Mouse (Mus musculus) midbrain, embryonic 14.5 days (tissue): ENCODE data around the gene Rhobtb3. TPM values are rescaled to one million over a fixed set of nuclear protein-coding genes. Genes with fewer than 3 reads are reported as not detected.
A peak's percentile ranks its signal among the peaks of the same experiment; 100 is the strongest.

ENCODE experiments used
- ATAC-seq: fragments of 200-750 bp; cut with Nextera tagmentation; 2 replicates; pipeline ENCODE4 v1.8.0; 2017; ENCODE audit warnings: moderate number of reproducible peaks, moderate library complexity; ENCODE audit not compliant: low FRiP score, low TSS enrichment
- DNase-seq: peaks from one replicate; pipeline ENCODE4 v3.0.0-alpha.2; 2015
- H3K27ac ChIP-seq: fragments of 300-500 bp; sonication (generic); replicated peaks from 2 replicates; pipeline ENCODE4 v1.5.1; 2014; ENCODE audit warnings: mild to moderate bottlenecking, low read depth, low read length, moderate library complexity
- H3K27me3 ChIP-seq: fragments of 300-500 bp; sonication (generic); 2 replicates; pipeline ENCODE4 v1.6.1; 2014; ENCODE audit warnings: low read length, control low read depth, mixed read lengths; ENCODE audit not compliant: control insufficient read depth, insufficient read depth
- H3K36me3 ChIP-seq: fragments of 300-500 bp; sonication (generic); 2 replicates; pipeline ENCODE4 v1.6.1; 2014; ENCODE audit warnings: low read length, control low read depth; ENCODE audit not compliant: control insufficient read depth, insufficient read depth
- H3K4me1 ChIP-seq: fragments of 300-500 bp; sonication (generic); 2 replicates; pipeline ENCODE4 v1.6.1; 2014; ENCODE audit warnings: mild to moderate bottlenecking, antibody characterized with exemption, low read length, control low read depth; ENCODE audit not compliant: control insufficient read depth, insufficient read depth
- H3K4me2 ChIP-seq: fragments of 300-500 bp; sonication (generic); 2 replicates; pipeline ENCODE4 v1.6.1; 2014; ENCODE audit warnings: mild to moderate bottlenecking, low read length, moderate library complexity
- H3K4me3 ChIP-seq: fragments of 300-500 bp; sonication (generic); replicated peaks from 2 replicates; pipeline ENCODE4 v1.5.1; 2014; ENCODE audit warnings: low read depth, low read length
- H3K9ac ChIP-seq: fragments of 300-500 bp; sonication (generic); replicated peaks from 2 replicates; pipeline ENCODE4 v1.6.1; 2014; ENCODE audit warnings: mild to moderate bottlenecking, low read length, moderate library complexity
- H3K9me3 ChIP-seq: fragments of 300-500 bp; sonication (generic); 2 replicates; pipeline ENCODE4 v1.6.1; 2016; ENCODE audit warnings: low read length, control low read depth, mixed read lengths; ENCODE audit not compliant: control insufficient read depth
- WGBS: fragments of 180-500 bp; shearing (Covaris S2); extraction: QIAGEN DNeasy Blood & Tissue Kit; methylation state at CpG from one replicate; pipeline ENCODE4 v1.1.7; 2014; 5-methylcytosine and 5-hydroxymethylcytosine counted together
- polyA plus RNA-seq: library from polyadenylated mRNA; unstranded; fragments of >200 nt; fragmentation: Nextera tagmentation; extraction: Ambion mirVana; gene quantifications from 2 replicates; pipeline ENCODE4 v1.2.1, GENCODE M21; 2014

Rhobtb3 gene
- polyA plus RNA-seq, result 28.4 and 40.6 TPM in 2 replicates

DNA sequence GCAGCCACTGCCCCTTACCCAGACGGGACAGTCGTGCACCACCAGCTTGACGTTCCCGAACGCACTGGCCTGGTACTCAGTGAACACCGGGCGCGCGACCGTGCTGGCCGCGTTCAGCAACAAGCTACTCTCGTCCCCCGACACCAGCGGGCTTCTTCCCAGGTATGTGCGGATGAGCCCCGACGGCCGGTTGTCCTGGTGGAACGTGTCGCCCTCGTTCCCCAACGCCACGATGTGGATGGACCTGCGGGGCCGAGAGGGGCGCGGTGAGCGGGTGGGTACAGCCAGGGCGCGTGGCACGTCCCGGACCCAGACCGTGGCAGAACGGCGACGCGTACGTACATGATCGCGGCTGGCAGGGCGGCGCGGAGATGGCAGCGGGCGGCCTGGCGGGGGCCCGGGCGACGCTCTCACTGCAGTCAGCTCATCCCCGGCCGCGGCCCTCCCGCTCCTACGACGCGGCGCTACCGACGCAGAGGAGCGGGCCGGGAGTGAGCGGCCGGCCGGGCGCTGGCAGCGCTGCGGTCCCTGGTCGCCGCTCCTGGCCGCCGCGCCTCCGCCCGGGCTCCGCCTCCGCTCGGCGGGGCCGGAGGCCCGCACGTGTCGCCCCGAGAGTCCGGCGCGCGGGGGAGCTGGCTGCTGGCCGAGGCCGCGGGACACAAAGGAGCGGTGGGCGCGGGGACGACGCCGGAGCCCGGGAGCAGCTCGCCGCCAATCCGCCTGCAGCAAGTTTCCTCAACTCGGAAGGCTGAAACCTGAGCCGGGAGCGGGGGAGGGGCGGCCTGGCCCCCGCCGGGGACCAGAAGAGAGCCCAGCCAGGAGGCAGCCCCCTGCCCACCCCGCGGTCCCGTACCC is at the start of gene Rhobtb3:
Gene Rhobtb3 (minus strand): TSS at position 737 of the 855 bp plus-strand sequence.
- Histone ChIP-seq H3K4me3 (peak within 1 kb of the TSS; percentile 78), H3K27ac (peak within 1 kb of the TSS; percentile 99), H3K27me3 (no peaks in the 10 kb centered on the region), H3K4me2 (peak within 1 kb of the TSS; percentile 71), H3K4me1 (peaks cover 21% of the 10 kb centered on the region), H3K36me3 (peaks cover 6% of the 10 kb centered on the region), H3K9me3 (no peaks in the 10 kb centered on the region), H3K9ac (peak within 1 kb of the TSS; percentile 95)
- ATAC-seq, result peak; percentile 88
- peak; percentile 92 for DNase-seq
- under 1% methylated on average over 108 of the region's 110 CpGs for WGBS

DNA sequence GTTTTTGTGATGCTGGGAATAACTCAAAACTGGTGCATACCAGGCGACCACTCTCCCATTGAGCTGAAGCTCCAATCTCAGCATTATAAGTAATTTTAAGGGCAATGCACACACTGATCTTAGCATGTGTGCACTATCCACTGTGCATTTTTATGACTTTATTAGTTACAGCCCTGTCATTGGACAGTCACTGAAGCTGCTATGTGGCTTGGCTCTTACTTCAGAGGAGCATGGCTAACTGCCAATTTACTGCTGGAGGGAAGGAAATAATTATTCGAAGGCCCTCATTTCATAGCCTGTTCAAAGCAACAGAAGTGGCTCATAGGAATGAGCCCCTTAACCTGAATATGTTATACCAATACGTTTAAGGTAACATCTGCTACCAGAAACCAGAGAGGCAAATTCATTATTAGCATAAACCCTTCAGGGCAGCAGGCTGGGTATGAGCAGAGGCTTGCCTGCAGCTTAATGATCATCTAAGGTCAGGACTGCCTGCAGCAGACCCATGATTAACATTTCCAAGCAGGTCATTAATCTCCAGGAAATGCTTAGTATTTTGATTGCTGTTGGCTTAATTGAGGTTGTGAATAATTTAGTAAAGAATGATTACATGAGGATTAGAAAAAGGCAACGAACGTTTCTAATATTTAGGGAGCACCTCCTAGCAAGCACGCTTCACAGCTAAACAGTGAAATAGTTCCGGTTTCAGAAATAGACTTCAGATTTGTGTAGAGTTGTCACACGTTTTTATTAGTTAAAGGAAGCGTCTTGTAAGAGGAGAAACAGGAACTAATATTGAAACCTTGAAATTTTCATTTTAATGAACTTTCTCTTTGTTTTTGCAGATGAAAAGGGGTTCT is 48.7 kb upstream of the Rhobtb3 start:
- H3K9me3 ChIP-seq, result peaks cover 6% of the 10 kb centered on the region; the same call in 1 of the 2 replicates
- H3K4me2 ChIP-seq, result 0 out of 2 replicates have a peak overlapping the region, but pooled peaks have one; percentile 1
- H3K9ac ChIP-seq, result no peak overlapping the region
- H3K4me1 ChIP-seq, result no peaks in the 10 kb centered on the region
- no peak overlapping the region for H3K4me3 ChIP-seq
- H3K27me3 ChIP-seq, result no peaks in the 10 kb centered on the region
- no peaks in the 10 kb centered on the region for H3K36me3 ChIP-seq
- ATAC-seq (peak; percentile 92), DNase-seq (peak; percentile 84)
- peak overlapping the region; percentile 28; the same call in 1 of the 2 replicates for H3K27ac ChIP-seq
- 34% methylated on average over 9 of the region's 9 CpGs for WGBS

DNA sequence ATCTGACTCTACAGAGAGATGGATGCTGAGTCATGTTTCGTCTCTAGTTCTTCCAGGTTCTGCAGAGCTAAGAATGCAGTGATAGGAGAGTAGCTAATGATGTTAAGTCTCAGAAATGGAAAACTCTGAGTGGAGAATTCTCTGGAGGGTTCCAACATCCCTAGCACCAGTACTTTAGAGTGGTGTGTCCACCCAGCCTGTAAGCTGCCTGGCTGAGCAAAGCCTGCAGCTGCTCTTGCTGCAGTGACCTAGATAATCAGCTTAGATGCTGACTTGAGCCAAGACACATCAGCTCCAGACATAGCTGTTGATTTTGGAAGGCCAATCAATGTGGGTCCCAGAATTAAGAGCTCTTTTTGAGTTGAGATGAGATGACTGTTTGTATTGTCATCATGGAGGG is 44.4 kb upstream of the Rhobtb3 start:
- 92% methylated on average over 1 of the region's 1 CpGs for WGBS
- no peaks in the 10 kb centered on the region for H3K27me3 ChIP-seq
- H3K4me1 ChIP-seq, result no peaks in the 10 kb centered on the region
- no peak overlapping the region for H3K4me2 ChIP-seq
- no peak overlapping the region for H3K9ac ChIP-seq
- H3K4me3 ChIP-seq, result no peak overlapping the region
- H3K27ac ChIP-seq, result no peak overlapping the region
- no peaks in the 10 kb centered on the region for H3K36me3 ChIP-seq
- no peaks in the 10 kb centered on the region for H3K9me3 ChIP-seq
- no peak for DNase-seq
- no peak for ATAC-seq

DNA sequence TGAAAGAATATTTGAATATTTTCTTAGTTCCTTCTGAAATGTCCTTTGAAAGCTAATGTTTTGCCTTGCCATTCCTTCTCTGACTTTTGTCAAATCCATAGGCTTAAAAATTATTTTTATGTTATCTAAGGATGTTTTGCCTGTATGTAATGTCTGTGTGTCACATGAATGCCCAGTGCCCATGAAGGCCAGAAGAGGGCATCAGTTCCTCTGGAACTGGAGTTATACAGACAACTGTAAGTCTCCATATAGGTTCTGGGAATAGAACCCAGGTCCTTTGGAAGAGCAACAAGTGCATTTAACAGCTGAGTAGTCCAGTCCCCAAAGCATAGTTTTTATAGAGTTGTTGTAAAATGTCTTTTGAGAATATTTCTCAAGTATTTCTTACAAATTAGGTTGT is 38.2 kb upstream of the Rhobtb3 start:
- no peaks in the 10 kb centered on the region for H3K27me3 ChIP-seq
- ATAC-seq (no peak), DNase-seq (no peak)
- H3K4me2 ChIP-seq, result no peak overlapping the region
- H3K4me3 ChIP-seq, result no peak overlapping the region
- H3K36me3 ChIP-seq, result no peaks in the 10 kb centered on the region
- no peaks in the 10 kb centered on the region for H3K9me3 ChIP-seq
- H3K27ac ChIP-seq, result no peak overlapping the region
- H3K4me1 ChIP-seq, result no peaks in the 10 kb centered on the region
- H3K9ac ChIP-seq, result no peak overlapping the region

DNA sequence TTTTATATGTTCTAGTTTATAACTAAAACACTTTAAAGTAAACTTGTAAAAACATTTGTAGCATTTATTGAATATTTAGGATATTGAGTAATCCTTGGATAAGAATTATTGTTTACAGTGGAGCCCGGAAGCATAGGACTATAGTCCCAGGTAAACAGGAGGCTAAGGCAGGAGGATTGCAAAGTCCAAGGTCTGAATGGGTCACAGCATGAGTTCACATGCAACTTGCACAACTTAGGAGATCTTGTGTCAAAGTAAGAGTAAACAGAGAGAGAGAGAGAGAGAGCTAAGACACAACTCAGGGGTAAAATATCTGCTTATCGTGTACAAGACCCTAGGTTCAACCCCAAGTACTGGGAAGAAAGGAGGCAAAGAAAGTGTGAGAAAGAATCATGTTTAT is 32.9 kb upstream of the Rhobtb3 start:
- ATAC-seq (no peak), DNase-seq (no peak)
- Histone ChIP-seq H3K9ac (no peak overlapping the region), H3K27ac (no peak overlapping the region), H3K27me3 (no peaks in the 10 kb centered on the region), H3K36me3 (no peaks in the 10 kb centered on the region), H3K4me2 (no peak overlapping the region), H3K4me1 (no peaks in the 10 kb centered on the region), H3K4me3 (no peak overlapping the region), H3K9me3 (no peaks in the 10 kb centered on the region)
- WGBS, result 93% methylated on average over 2 of the region's 2 CpGs

DNA sequence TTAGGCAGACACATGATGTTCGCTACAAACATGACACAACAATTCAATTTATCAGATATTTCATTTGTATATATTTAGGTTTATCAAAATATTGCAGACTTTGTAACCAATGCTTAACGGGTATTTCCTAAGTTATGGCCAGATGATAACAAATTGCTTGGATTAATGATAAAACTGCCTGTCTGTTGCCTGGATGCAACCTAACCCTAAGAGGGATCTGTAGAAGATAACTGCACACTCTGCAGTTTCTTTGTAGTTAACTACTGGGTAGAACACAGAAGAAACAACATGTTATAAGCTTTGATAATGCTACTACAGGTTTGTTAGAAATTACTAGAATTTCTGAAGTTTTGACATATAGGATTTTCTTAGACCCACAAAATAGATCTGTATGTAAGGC is 32.5 kb upstream of the Rhobtb3 start:
- Histone ChIP-seq H3K4me1 (no peaks in the 10 kb centered on the region), H3K4me2 (no peak overlapping the region), H3K9me3 (no peaks in the 10 kb centered on the region), H3K9ac (no peak overlapping the region), H3K27me3 (no peaks in the 10 kb centered on the region), H3K27ac (no peak overlapping the region), H3K4me3 (no peak overlapping the region), H3K36me3 (no peaks in the 10 kb centered on the region)
- DNase-seq (no peak), ATAC-seq (no peak)
- 96% methylated on average over 2 of the region's 2 CpGs for WGBS

DNA sequence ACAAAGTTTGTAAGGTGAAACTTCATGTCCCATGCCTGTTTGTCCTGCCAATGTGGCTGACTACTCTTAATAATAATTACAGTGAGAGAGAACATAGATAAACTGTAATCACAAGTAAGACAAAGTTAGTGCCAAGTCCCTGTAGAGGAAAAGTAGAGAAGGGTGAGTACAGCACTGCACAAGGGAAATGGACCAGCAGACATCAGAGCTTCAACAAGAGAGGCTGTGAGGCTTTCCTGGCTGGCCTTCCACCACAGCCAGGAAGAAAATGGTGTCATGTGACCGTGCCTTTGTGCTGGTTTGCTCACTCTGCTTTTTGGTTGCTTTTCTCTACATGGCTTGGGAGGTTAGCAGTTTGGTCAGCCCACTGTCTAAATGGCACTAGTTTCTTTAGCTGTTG is 31.9 kb upstream of the Rhobtb3 start:
- ATAC-seq (no peak), DNase-seq (no peak)

DNA sequence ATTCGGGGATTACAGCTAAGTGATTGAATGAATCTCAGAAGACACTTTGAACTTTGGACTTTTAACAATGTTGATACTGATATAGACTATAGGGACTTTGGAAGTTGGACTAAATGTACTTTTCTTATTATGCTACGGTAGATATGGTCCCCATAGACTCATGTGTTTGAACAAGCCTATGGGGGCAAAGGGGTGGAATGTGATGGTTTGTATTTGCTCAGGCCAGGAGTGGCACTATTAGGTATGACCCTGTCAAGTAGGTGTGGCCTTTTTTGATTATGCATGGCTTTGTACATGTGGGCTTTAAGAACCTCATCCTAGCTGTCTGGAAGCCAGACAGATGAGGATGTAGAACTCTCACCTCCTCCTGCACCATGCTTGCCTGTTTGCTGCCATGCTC is 30.8 kb upstream of the Rhobtb3 start:
- Histone ChIP-seq H3K27me3 (no peaks in the 10 kb centered on the region), H3K4me3 (no peak overlapping the region), H3K27ac (no peak overlapping the region), H3K36me3 (no peaks in the 10 kb centered on the region), H3K4me2 (no peak overlapping the region), H3K9me3 (no peaks in the 10 kb centered on the region), H3K9ac (no peak overlapping the region), H3K4me1 (no peaks in the 10 kb centered on the region)
- ATAC-seq (no peak), DNase-seq (no peak)
- WGBS, result 82% methylated on average over 2 of the region's 2 CpGs

More for the DNA sequence above, 31.9 kb upstream of the Rhobtb3 start:
- no peak overlapping the region for H3K9ac ChIP-seq
- H3K9me3 ChIP-seq, result no peaks in the 10 kb centered on the region
- H3K4me1 ChIP-seq, result no peaks in the 10 kb centered on the region
- no peak overlapping the region for H3K4me3 ChIP-seq
- 48% methylated on average over 1 of the region's 1 CpGs for WGBS
- no peak overlapping the region for H3K4me2 ChIP-seq
- H3K27me3 ChIP-seq, result no peaks in the 10 kb centered on the region
- no peaks in the 10 kb centered on the region for H3K36me3 ChIP-seq
- H3K27ac ChIP-seq, result no peak overlapping the region
